In the genomic region with DNA sequence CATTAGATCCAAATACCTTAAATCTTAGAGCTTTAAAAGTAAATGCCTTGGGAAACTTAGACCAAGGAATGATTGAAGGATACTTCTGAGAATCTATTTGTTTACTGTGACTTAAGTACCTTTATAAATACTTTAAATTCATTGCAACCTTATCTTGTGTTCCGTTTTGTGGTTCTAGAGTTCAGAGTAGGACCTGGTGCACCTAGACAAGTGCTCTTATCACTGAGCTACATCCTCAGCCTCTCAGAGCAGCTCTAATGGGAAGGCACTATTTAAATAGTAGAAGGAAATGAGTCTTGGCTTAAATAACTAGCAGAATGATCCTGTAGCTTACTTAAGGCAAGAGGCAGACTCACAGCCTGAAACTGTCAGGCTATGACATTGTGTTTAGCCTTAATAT, we compare ENCODE assay signal across 33 mouse cellular contexts. TPM values are rescaled to one million over a fixed set of nuclear protein-coding genes. Genes with fewer than 3 reads are reported as not detected.
DNase-seq lines count a peak whose midpoint lies in the region; ATAC-seq lines count a peak whose summit lies in the region.
"Had no signal": no experiment of that assay in that cellular context is flagged by ENCODE, and none has a peak within 500 bp of the region (broad histone marks: within the 10 kb centered on the region; RNA-seq: fewer than 3 reads in every experiment).

No protein-coding gene starts in this region.

- H3K9me3 ChIP-seq in liver, embryonic 11.5 days (ENCODE audit: control insufficient read depth, low read length): no peaks in the 10 kb centered on the region
- no peaks in the 10 kb centered on the region for H3K9me3 ChIP-seq in liver, embryonic 15.5 days (replicated peaks)
- no peaks in the 10 kb centered on the region for H3K9me3 ChIP-seq in stomach, embryonic 15.5 days
- H3K9me3 ChIP-seq in embryonic facial prominence, embryonic 10.5 days: no peaks in the 10 kb centered on the region
- H3K9me3 ChIP-seq: forebrain, embryonic 10.5 days; forebrain, embryonic 15.5 days; hindbrain, embryonic 12.5 days; megakaryocyte, embryonic 14.5 days; midbrain, embryonic 13.5 days; neural tube, embryonic 15.5 days had no signal

- H3K27ac ChIP-seq in liver, embryonic 11.5 days (ENCODE audit: low read depth, low read length): peak overlapping the region; percentile 26; the same call in 1 of the 2 replicates
- H3K27ac ChIP-seq in liver, embryonic 15.5 days (replicated peaks): peak overlapping the region; percentile 84
- H3K27ac ChIP-seq in stomach, embryonic 15.5 days: no peak overlapping the region
- no peak overlapping the region for H3K27ac ChIP-seq in embryonic facial prominence, embryonic 10.5 days (replicated peaks)
- H3K27ac ChIP-seq: forebrain, embryonic 10.5 days; forebrain, embryonic 15.5 days; hindbrain, embryonic 12.5 days; layer of hippocampus, adult 2 months; midbrain, embryonic 13.5 days; neural tube, embryonic 15.5 days had no signal

- no peak for DNase-seq in liver, embryonic 11.5 days (ENCODE audit: low spot score)
- DNase-seq in liver: no peak
- no peak for DNase-seq in embryonic facial prominence, embryonic 10.5 days (ENCODE audit: low spot score)
- no peak for DNase-seq in layer of hippocampus, postnatal 10 days (ENCODE audit: low spot score in 2 of 2)
- no peak for DNase-seq in kidney, postnatal 10 days
- DNase-seq: adrenal gland, postnatal 10 days; cerebellum, adult 8-10 months; cerebellum, postnatal 25 days; gastrocnemius, postnatal 36 days; heart, adult 18-20 months; heart, postnatal 36 days; kidney, adult 9 months; kidney, postnatal 25 days; layer of hippocampus, postnatal 36 days; left cerebral cortex, postnatal 4 days; lung, embryonic 14.5 days; retina, postnatal 1 day; spleen, adult 18-20 months had no signal

- peak; percentile 80 for ATAC-seq in liver, embryonic 11.5 days (replicated peaks; ENCODE audit: low FRiP score)
- peak; percentile 82 for ATAC-seq in erythroblast, adult 5-6 weeks (replicated peaks; ENCODE audit: low FRiP score, poor library complexity, severe bottlenecking)
- ATAC-seq in liver, embryonic 15.5 days (ENCODE audit: insufficient read depth): peak; percentile 84
- ATAC-seq in stomach, embryonic 15.5 days (ENCODE audit: insufficient read depth, low FRiP score, low read depth): peak; percentile 81; the same call in 1 of the 2 replicates
- ATAC-seq: forebrain, embryonic 15.5 days; intestine, postnatal 0 days; midbrain, embryonic 13.5 days; Patski had no signal

- H3K4me2 ChIP-seq in liver, embryonic 11.5 days: peak overlapping the region; percentile 12; the same call in 1 of the 2 replicates
- peak overlapping the region; percentile 35 for H3K4me2 ChIP-seq in liver, embryonic 15.5 days
- no peak overlapping the region for H3K4me2 ChIP-seq in stomach, embryonic 15.5 days
- H3K4me2 ChIP-seq: forebrain, embryonic 15.5 days; heart, embryonic 11.5 days; hindbrain, embryonic 12.5 days; lung, embryonic 14.5 days; midbrain, embryonic 13.5 days; neural tube, embryonic 15.5 days had no signal

- H3K27me3 ChIP-seq in liver, embryonic 11.5 days (replicated peaks; ENCODE audit: control insufficient read depth, insufficient read depth, low read length): no peaks in the 10 kb centered on the region
- H3K27me3 ChIP-seq in liver, embryonic 15.5 days: no peaks in the 10 kb centered on the region
- no peaks in the 10 kb centered on the region for H3K27me3 ChIP-seq in stomach, embryonic 15.5 days (replicated peaks)
- H3K27me3 ChIP-seq in embryonic facial prominence, embryonic 10.5 days (replicated peaks; ENCODE audit: low read depth, poor library complexity, severe bottlenecking): no peaks in the 10 kb centered on the region
- H3K27me3 ChIP-seq: CH12.LX; forebrain, embryonic 15.5 days; hindbrain, embryonic 12.5 days; megakaryocyte, embryonic 14.5 days; midbrain, embryonic 13.5 days; neural tube, embryonic 15.5 days; Patski had no signal

- peaks cover 23% of the 10 kb centered on the region for H3K4me1 ChIP-seq in liver, embryonic 11.5 days (replicated peaks; ENCODE audit: control insufficient read depth, insufficient read depth, low read length)
- H3K4me1 ChIP-seq in liver, embryonic 15.5 days (replicated peaks): peaks cover 54% of the 10 kb centered on the region
- H3K4me1 ChIP-seq in stomach, embryonic 15.5 days: no peaks in the 10 kb centered on the region
- no peaks in the 10 kb centered on the region for H3K4me1 ChIP-seq in embryonic facial prominence, embryonic 10.5 days
- H3K4me1 ChIP-seq: forebrain, embryonic 10.5 days; forebrain, embryonic 15.5 days; hindbrain, embryonic 12.5 days; midbrain, embryonic 13.5 days; neural tube, embryonic 15.5 days had no signal

- peaks cover 2% of the 10 kb centered on the region; the same call in 1 of the 2 replicates for H3K36me3 ChIP-seq in liver, embryonic 11.5 days (ENCODE audit: control insufficient read depth, insufficient read depth, low read length)
- H3K36me3 ChIP-seq in liver, embryonic 15.5 days (replicated peaks): peaks cover 17% of the 10 kb centered on the region; the same call in 1 of the 2 replicates
- no peaks in the 10 kb centered on the region for H3K36me3 ChIP-seq in stomach, embryonic 15.5 days
- peaks cover 46% of the 10 kb centered on the region for H3K36me3 ChIP-seq in embryonic facial prominence, embryonic 10.5 days (replicated peaks)

- H3K9ac ChIP-seq in liver, embryonic 11.5 days (ENCODE audit: low read depth, low read length): no peak overlapping the region
- H3K9ac ChIP-seq in liver, embryonic 15.5 days: no peak overlapping the region
- H3K9ac ChIP-seq in stomach, embryonic 15.5 days: no peak overlapping the region
- H3K9ac ChIP-seq: forebrain, embryonic 15.5 days; hindbrain, embryonic 12.5 days; lung, embryonic 14.5 days; midbrain, embryonic 13.5 days; neural tube, embryonic 15.5 days had no signal

- H3K4me3 ChIP-seq in liver, embryonic 11.5 days (ENCODE audit: low read depth, low read length): no peak overlapping the region
- H3K4me3 ChIP-seq in liver, embryonic 15.5 days (replicated peaks): no peak overlapping the region
- H3K4me3 ChIP-seq in stomach, embryonic 15.5 days (replicated peaks): no peak overlapping the region
- H3K4me3 ChIP-seq in embryonic facial prominence, embryonic 10.5 days: no peak overlapping the region
- H3K4me3 ChIP-seq: forebrain, embryonic 10.5 days; forebrain, embryonic 15.5 days; hindbrain, embryonic 12.5 days; layer of hippocampus, adult 2 months; megakaryocyte, embryonic 14.5 days; midbrain, embryonic 13.5 days; neural tube, embryonic 15.5 days had no signal

- 43% methylated on average over 1 of the region's 1 CpGs for WGBS in liver, embryonic 11.5 days
- 17% methylated on average over 1 of the region's 1 CpGs for WGBS in liver, embryonic 15.5 days (ENCODE audit: insufficient replicate concordance)
- 50% methylated on average over 1 of the region's 1 CpGs for WGBS in stomach, embryonic 15.5 days
- 83% methylated on average over 1 of the region's 1 CpGs for WGBS in embryonic facial prominence, embryonic 10.5 days

RNA-seq across cellular contexts. Expression of gene D030056L22Rik, which starts 17.4 kb away (rescaled TPM):
- 53.3 and 56.5 TPM in 2 replicates for polyA plus RNA-seq in liver, embryonic 11.5 days (2014; fragmentation: Nextera tagmentation; extraction: Ambion mirVana)
- 30.1 and 40.0 TPM in 2 replicates for total RNA-seq in erythroblast, adult 5-6 weeks (2015; ENCODE audit: low replicate concordance)
- 17.3 and 21.9 TPM in 2 replicates for total RNA-seq in erythroblast, adult 5-6 weeks (2017; ENCODE audit: low replicate concordance)
- polyA plus RNA-seq in liver, embryonic 15.5 days (2015; fragmentation: Nextera tagmentation; extraction: Ambion mirVana): 33.5 and 33.9 TPM in 2 replicates
- 29.1 and 32.3 TPM in 2 replicates for polyA plus RNA-seq in stomach, embryonic 15.5 days (2015; fragmentation: Nextera tagmentation; extraction: Ambion mirVana)
- 33.7 and 34.3 TPM in 2 replicates for polyA plus RNA-seq in embryonic facial prominence, embryonic 10.5 days (2016; fragmentation: Nextera tagmentation; extraction: Ambion mirVana)
- 10 to 100 TPM; 22.9 to 23.0 TPM for total RNA-seq in layer of hippocampus, postnatal 10 days (2021)

RNA-seq across cellular contexts. Expression of gene Carnmt1, which starts 25.0 kb away (rescaled TPM):
- 44.7 and 45.1 TPM in 2 replicates for polyA plus RNA-seq in liver, embryonic 11.5 days (2014; fragmentation: Nextera tagmentation; extraction: Ambion mirVana)
- 10.2 and 10.9 TPM in 2 replicates for total RNA-seq in erythroblast, adult 5-6 weeks (2015; ENCODE audit: low replicate concordance)
- 9.3 and 11.7 TPM in 2 replicates for total RNA-seq in erythroblast, adult 5-6 weeks (2017; ENCODE audit: low replicate concordance)
- 14.7 and 16.8 TPM in 2 replicates for polyA plus RNA-seq in liver, embryonic 15.5 days (2015; fragmentation: Nextera tagmentation; extraction: Ambion mirVana)
- polyA plus RNA-seq in stomach, embryonic 15.5 days (2015; fragmentation: Nextera tagmentation; extraction: Ambion mirVana): 24.0 and 26.9 TPM in 2 replicates
- polyA plus RNA-seq in embryonic facial prominence, embryonic 10.5 days (2016; fragmentation: Nextera tagmentation; extraction: Ambion mirVana): 27.8 and 29.9 TPM in 2 replicates
- 10 to 100 TPM; 11.4 to 11.6 TPM for total RNA-seq in layer of hippocampus, postnatal 10 days (2021)

RNA-seq across cellular contexts. Expression of gene Trpm6, which starts 54.2 kb away (rescaled TPM):
- 0.15 TPM in 1 of 2 replicates, not detected in the other for polyA plus RNA-seq in liver, embryonic 11.5 days (2014; fragmentation: Nextera tagmentation; extraction: Ambion mirVana)
- not detected in 2 replicates for total RNA-seq in erythroblast, adult 5-6 weeks (2015; ENCODE audit: low replicate concordance)
- 0.68 TPM in 1 of 2 replicates, not detected in the other for total RNA-seq in erythroblast, adult 5-6 weeks (2017; ENCODE audit: low replicate concordance)
- polyA plus RNA-seq in liver, embryonic 15.5 days (2015; fragmentation: Nextera tagmentation; extraction: Ambion mirVana): 0.03 TPM in 1 of 2 replicates, not detected in the other
- 0.15 and 0.18 TPM in 2 replicates for polyA plus RNA-seq in stomach, embryonic 15.5 days (2015; fragmentation: Nextera tagmentation; extraction: Ambion mirVana)
- polyA plus RNA-seq in embryonic facial prominence, embryonic 10.5 days (2016; fragmentation: Nextera tagmentation; extraction: Ambion mirVana): 0.21 and 0.41 TPM in 2 replicates
- total RNA-seq in layer of hippocampus, postnatal 10 days (2021): 1 to 10 TPM in 1 of 2 experiments, under 1 TPM in 1; 0.76 to 1.0 TPM
- total RNA-seq: CH12.LX; monocyte, adult 5-6 weeks had no signal

Comparison
In these comparisons a context has a peak if more than half of its experiments do, and no peak if none do; other contexts are left out.
1. H3K27ac ChIP-seq: peak in liver, embryonic 11.5 days (single experiment) and liver, embryonic 15.5 days (single experiment); none in stomach, embryonic 15.5 days (single experiment) and embryonic facial prominence, embryonic 10.5 days (single experiment).
2. Peak in every context shown above with its lines, with median percentiles within 50 percentile points of each other: ATAC-seq.